ENCODE assay signal across 28 mouse cellular contexts in the genomic region with DNA sequence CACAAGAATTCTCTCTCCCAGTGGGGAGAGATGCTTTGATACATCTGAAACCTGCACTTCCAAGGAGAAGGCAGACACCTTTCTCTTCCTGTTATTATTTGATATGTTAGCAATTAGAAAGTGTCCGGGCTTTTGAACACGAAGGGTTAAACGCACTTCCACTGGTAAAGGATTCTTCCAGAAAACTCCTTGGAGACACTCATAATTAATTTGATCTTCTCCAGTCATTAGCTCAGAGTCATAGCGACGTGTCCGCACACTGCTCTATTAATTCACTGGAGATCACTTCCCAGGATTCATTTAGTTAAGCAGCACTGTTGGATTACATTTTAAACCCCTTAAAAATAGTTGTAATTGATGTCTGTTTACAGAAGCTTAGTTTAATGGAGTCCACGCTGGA.
DNase-seq lines count a peak whose midpoint lies in the region; ATAC-seq lines count a peak whose summit lies in the region.
"Had no signal": no experiment of that assay in that cellular context is flagged by ENCODE, and none has a peak within 500 bp of the region (broad histone marks: within the 10 kb centered on the region; RNA-seq: fewer than 3 reads in every experiment).

No protein-coding gene starts in this region.

- no peaks in the 10 kb centered on the region for H3K4me1 ChIP-seq in forebrain, embryonic 11.5 days (replicated peaks; ENCODE audit: control insufficient read depth, insufficient read depth, low read length)
- H3K4me1 ChIP-seq in forebrain, embryonic 12.5 days: peaks cover 16% of the 10 kb centered on the region; the same call in 1 of the 2 replicates
- H3K4me1 ChIP-seq in midbrain, embryonic 11.5 days (ENCODE audit: control insufficient read depth, insufficient read depth, low read length): peaks cover 3% of the 10 kb centered on the region; the same call in 1 of the 2 replicates
- peaks cover 4% of the 10 kb centered on the region; the same call in 1 of the 2 replicates for H3K4me1 ChIP-seq in midbrain, embryonic 10.5 days
- peaks cover 9% of the 10 kb centered on the region for H3K4me1 ChIP-seq in midbrain, embryonic 15.5 days
- H3K4me1 ChIP-seq: heart, embryonic 15.5 days; liver, embryonic 12.5 days; stomach, embryonic 15.5 days had no signal

- no peak for DNase-seq in forebrain, embryonic 11.5 days (ENCODE audit: low spot score)
- DNase-seq in midbrain, embryonic 11.5 days (ENCODE audit: low spot score, missing footprints): no peak
- no peak for DNase-seq in midbrain, embryonic 10.5 days (ENCODE audit: low spot score)
- no peak for DNase-seq in lung, postnatal 10 days
- DNase-seq in ovary, postnatal 10 days (ENCODE audit: low spot score): no peak
- DNase-seq: adrenal gland, postnatal 14 days; cerebellum, adult 8-10 months; cerebellum, postnatal 36 days; embryo, embryonic 11 days; gastrocnemius, postnatal 36 days; kidney, adult 9 months; kidney, postnatal 25 days; layer of hippocampus, postnatal 36 days; lung, adult 18-20 months; lung, postnatal 14 days; right cerebral cortex, adult 18-20 months; right cerebral cortex, postnatal 4 days; thymus, adult 18-20 months; thymus, postnatal 36 days had no signal

- no peak overlapping the region for H3K9ac ChIP-seq in forebrain, embryonic 11.5 days (ENCODE audit: low read length)
- H3K9ac ChIP-seq in forebrain, embryonic 12.5 days: no peak overlapping the region
- H3K9ac ChIP-seq in midbrain, embryonic 11.5 days (ENCODE audit: low read length): no peak overlapping the region
- H3K9ac ChIP-seq in midbrain, embryonic 15.5 days: no peak overlapping the region
- H3K9ac ChIP-seq: embryonic facial prominence, embryonic 13.5 days; heart, embryonic 15.5 days; limb, embryonic 12.5 days; liver, embryonic 12.5 days; stomach, embryonic 15.5 days had no signal

- H3K4me3 ChIP-seq in forebrain, embryonic 11.5 days (ENCODE audit: low read depth, low read length): no peak overlapping the region
- H3K4me3 ChIP-seq in forebrain, embryonic 12.5 days (replicated peaks): no peak overlapping the region
- H3K4me3 ChIP-seq in midbrain, embryonic 11.5 days (ENCODE audit: low read depth, low read length): no peak overlapping the region
- H3K4me3 ChIP-seq in midbrain, embryonic 10.5 days: no peak overlapping the region
- H3K4me3 ChIP-seq in midbrain, embryonic 15.5 days: no peak overlapping the region
- H3K4me3 ChIP-seq: embryonic facial prominence, embryonic 13.5 days; heart, embryonic 15.5 days; limb, embryonic 12.5 days; liver, embryonic 12.5 days; stomach, embryonic 15.5 days had no signal

- no peaks in the 10 kb centered on the region for H3K9me3 ChIP-seq in forebrain, embryonic 11.5 days (ENCODE audit: control insufficient read depth, low read length)
- H3K9me3 ChIP-seq in forebrain, embryonic 12.5 days: no peaks in the 10 kb centered on the region
- H3K9me3 ChIP-seq in midbrain, embryonic 11.5 days (ENCODE audit: control insufficient read depth, low read length): no peaks in the 10 kb centered on the region
- no peaks in the 10 kb centered on the region for H3K9me3 ChIP-seq in midbrain, embryonic 10.5 days (replicated peaks)
- no peaks in the 10 kb centered on the region for H3K9me3 ChIP-seq in midbrain, embryonic 15.5 days
- H3K9me3 ChIP-seq: embryonic facial prominence, embryonic 13.5 days; heart, embryonic 15.5 days; limb, embryonic 12.5 days; liver, embryonic 12.5 days; stomach, embryonic 15.5 days had no signal

- ATAC-seq in forebrain, embryonic 11.5 days (replicated peaks; ENCODE audit: low FRiP score): 0 out of 2 replicates have a peak, but pooled peaks have one; percentile 16
- no peak for ATAC-seq in forebrain, embryonic 12.5 days (ENCODE audit: low FRiP score)
- peak; percentile 57 for ATAC-seq in midbrain, embryonic 11.5 days (ENCODE audit: low FRiP score)
- ATAC-seq in midbrain, embryonic 15.5 days (replicated peaks): peak; percentile 40
- ATAC-seq: forebrain, embryonic 16.5 days; intestine, embryonic 16.5 days; liver, embryonic 12.5 days had no signal

- 63% methylated on average over 7 of the region's 7 CpGs for WGBS in forebrain, embryonic 11.5 days
- WGBS in forebrain, embryonic 12.5 days: 51% methylated on average over 7 of the region's 7 CpGs
- WGBS in midbrain, embryonic 11.5 days: 65% methylated on average over 7 of the region's 7 CpGs
- 71% methylated on average over 7 of the region's 7 CpGs for WGBS in midbrain, embryonic 10.5 days
- 31% methylated on average over 7 of the region's 7 CpGs for WGBS in midbrain, embryonic 15.5 days

- H3K27ac ChIP-seq in forebrain, embryonic 11.5 days (ENCODE audit: low read depth, low read length): no peak overlapping the region
- H3K27ac ChIP-seq in forebrain, embryonic 12.5 days: no peak overlapping the region
- H3K27ac ChIP-seq in midbrain, embryonic 11.5 days (ENCODE audit: low read depth, low read length): no peak overlapping the region
- no peak overlapping the region for H3K27ac ChIP-seq in midbrain, embryonic 10.5 days (replicated peaks)
- no peak overlapping the region for H3K27ac ChIP-seq in midbrain, embryonic 15.5 days
- H3K27ac ChIP-seq: embryonic facial prominence, embryonic 13.5 days; heart, embryonic 15.5 days; limb, embryonic 12.5 days; liver, embryonic 12.5 days; stomach, embryonic 15.5 days had no signal

- no peaks in the 10 kb centered on the region for H3K27me3 ChIP-seq in forebrain, embryonic 11.5 days (ENCODE audit: control insufficient read depth, insufficient read depth, low read length)
- H3K27me3 ChIP-seq in forebrain, embryonic 12.5 days: no peaks in the 10 kb centered on the region
- H3K27me3 ChIP-seq in midbrain, embryonic 11.5 days (ENCODE audit: control insufficient read depth, insufficient read depth, low read length): no peaks in the 10 kb centered on the region
- H3K27me3 ChIP-seq in midbrain, embryonic 10.5 days (ENCODE audit: low read depth, poor library complexity, severe bottlenecking): no peaks in the 10 kb centered on the region
- H3K27me3 ChIP-seq in midbrain, embryonic 15.5 days (replicated peaks): no peaks in the 10 kb centered on the region
- H3K27me3 ChIP-seq: embryonic facial prominence, embryonic 13.5 days; heart, embryonic 15.5 days; limb, embryonic 12.5 days; liver, embryonic 12.5 days; stomach, embryonic 15.5 days had no signal

- no peak overlapping the region for H3K4me2 ChIP-seq in forebrain, embryonic 11.5 days (ENCODE audit: low read depth, low read length, severe bottlenecking)
- no peak overlapping the region for H3K4me2 ChIP-seq in forebrain, embryonic 12.5 days
- no peak overlapping the region for H3K4me2 ChIP-seq in midbrain, embryonic 11.5 days
- no peak overlapping the region for H3K4me2 ChIP-seq in midbrain, embryonic 15.5 days
- H3K4me2 ChIP-seq: embryonic facial prominence, embryonic 13.5 days; heart, embryonic 15.5 days; limb, embryonic 12.5 days; liver, embryonic 12.5 days; stomach, embryonic 15.5 days had no signal

- H3K36me3 ChIP-seq in forebrain, embryonic 11.5 days (ENCODE audit: control insufficient read depth, insufficient read depth, low read length): no peaks in the 10 kb centered on the region
- H3K36me3 ChIP-seq in forebrain, embryonic 12.5 days (replicated peaks): no peaks in the 10 kb centered on the region
- no peaks in the 10 kb centered on the region for H3K36me3 ChIP-seq in midbrain, embryonic 11.5 days (ENCODE audit: control insufficient read depth, insufficient read depth, low read length)
- no peaks in the 10 kb centered on the region for H3K36me3 ChIP-seq in midbrain, embryonic 10.5 days
- no peaks in the 10 kb centered on the region for H3K36me3 ChIP-seq in midbrain, embryonic 15.5 days (replicated peaks)
- H3K36me3 ChIP-seq: embryonic facial prominence, embryonic 13.5 days; heart, embryonic 15.5 days; limb, embryonic 12.5 days; liver, embryonic 12.5 days; stomach, embryonic 15.5 days had no signal
